Mouse (Mus musculus) hematopoietic stem cell, adult 5-6 weeks (primary cell): ENCODE measurements around the gene Creld2. TPM values are rescaled to one million over a fixed set of nuclear protein-coding genes. Genes with fewer than 3 reads are reported as not detected.

Experiments
- ATAC-seq, 2 experiments: fragments of 125-278 bp in 1 of 2; replicated peaks in 1 of 2; 2 replicates each; pipeline ENCODE4 v1.8.0; 2016 to 2017; ENCODE audit warnings: inconsistent platforms in 2 of 2, mild to moderate bottlenecking in 2 of 2, moderate number of reproducible peaks in 2 of 2, low read depth in 1 of 2, moderate TSS enrichment in 1 of 2; ENCODE audit not compliant: low FRiP score in 2 of 2, poor library complexity in 2 of 2, severe bottlenecking in 2 of 2, insufficient read depth in 1 of 2, low TSS enrichment in 1 of 2
- total RNA-seq: library from RNA; stranded (forward); fragments of 172-1452, 232-1000 nt; gene quantifications from 2 replicates; pipeline ENCODE4 v1.2.3, GENCODE M21; 2017

Creld2 gene
- total RNA-seq, 1 experiment from 2014 or later, result 53.6 TPM

GRCm38 (mm10) chr15:88860781-88861180 is 41.3 kb downstream of the Creld2 start:
- no peak for ATAC-seq

GRCm38 (mm10) chr15:88861772-88862622 is 42.6 kb downstream of the Creld2 start, which contains the start of gene Pim3:
TSS of gene Pim3 (plus strand) at chr15:88862186.
- peak; percentile 76 to 84 for ATAC-seq

- no peak for ATAC-seq
These were observed 43.6 kb downstream of the Creld2 start for GRCm38 (mm10) chr15:88862881-88863694.

GRCm38 (mm10) chr15:88863695-88864231 is 44.3 kb downstream of the Creld2 start:
- peak; percentile 64 to 77 for ATAC-seq

GRCm38 (mm10) chr15:88864270-88865030 is 45.0 kb downstream of the Creld2 start:
- ATAC-seq, result no peak

- no peak for ATAC-seq
These were observed 45.6 kb downstream of the Creld2 start for GRCm38 (mm10) chr15:88865061-88865460.

GRCm38 (mm10) chr15:88865888-88866695 is 46.6 kb downstream of the Creld2 start:
- no peak for ATAC-seq

- no peak for ATAC-seq
These were observed 47.5 kb downstream of the Creld2 start for GRCm38 (mm10) chr15:88866934-88867356.

- ATAC-seq, result no peak
These were observed 48.0 kb downstream of the Creld2 start for GRCm38 (mm10) chr15:88867368-88868023.

GRCm38 (mm10) chr15:88868024-88868742 is 48.7 kb downstream of the Creld2 start:
- ATAC-seq, result no peak

- ATAC-seq, result no peak
These were observed 51.2 kb downstream of the Creld2 start for GRCm38 (mm10) chr15:88870418-88871185.

- no peak for ATAC-seq
These were observed 54.6 kb downstream of the Creld2 start for GRCm38 (mm10) chr15:88874061-88874460.

- no peak for ATAC-seq
These were observed 55.0 kb downstream of the Creld2 start for GRCm38 (mm10) chr15:88874477-88874876.

GRCm38 (mm10) chr15:88875625-88876081 is 56.2 kb downstream of the Creld2 start:
- no peak for ATAC-seq
